Mouse (Mus musculus) CH12.LX (cell line): ENCODE measurements around the gene Chchd6. TPM values are rescaled to one million over a fixed set of nuclear protein-coding genes. Genes with fewer than 3 reads are reported as not detected.
A peak's percentile ranks its signal among the peaks of the same experiment; 100 is the strongest.

Experiments used
- DNase-seq: peaks from one replicate; pipeline ENCODE4 v3.0.0-alpha.2; 2013; ENCODE audit errors: extremely low read depth
- H3K27ac ChIP-seq: 2 replicates; pipeline ENCODE4 v1.5.1; 2012; ENCODE audit warnings: low read depth, mild to moderate bottlenecking, control low read depth, moderate library complexity; ENCODE audit not compliant: insufficient read depth
- H3K27me3 ChIP-seq: replicated peaks from 2 replicates; pipeline ENCODE3; 2012; ENCODE audit warnings: inconsistent platforms
- H3K36me3 ChIP-seq, 2 experiments: replicated peaks in 1 of 2; 2 replicates each; pipeline versions ENCODE3 to v1.6.1; 2012; ENCODE audit warnings: inconsistent platforms in 1 of 2, low read length in 1 of 2, mild to moderate bottlenecking in 1 of 2, mixed read lengths in 1 of 2, moderate library complexity in 1 of 2; ENCODE audit not compliant: control insufficient read depth in 1 of 2, insufficient read depth in 1 of 2
- H3K4me1 ChIP-seq, 2 experiments: 2 replicates each; pipeline ENCODE4 v1.6.1; 2012; ENCODE audit warnings: inconsistent platforms in 1 of 2, moderate library complexity in 1 of 2; ENCODE audit not compliant: insufficient read depth in 2 of 2, control insufficient read depth in 1 of 2
- H3K4me2 ChIP-seq: 2 replicates; pipeline ENCODE4 v1.6.1; 2012; ENCODE audit warnings: low read depth, mild to moderate bottlenecking, control low read depth; ENCODE audit not compliant: poor library complexity, insufficient read depth, severe bottlenecking
- H3K4me3 ChIP-seq, 3 experiments: fragments of 150-350 bp in 1 of 3; sonication (generic) in 1 of 3; replicated peaks in 1 of 3; 2 replicates each; pipeline versions ENCODE3 to v1.5.1; 2011 to 2012; ENCODE audit warnings: low read depth in 2 of 3, low read length in 2 of 3, mild to moderate bottlenecking in 2 of 3, moderate library complexity in 2 of 3, control low read depth in 1 of 3, improper control_type of control experiment in 1 of 3, inconsistent platforms in 1 of 3, mixed read lengths in 1 of 3; ENCODE audit not compliant: poor library complexity in 1 of 3
- H3K79me2 ChIP-seq: replicated peaks from 2 replicates; pipeline ENCODE4 v1.6.1; 2012; ENCODE audit warnings: mild to moderate bottlenecking, moderate library complexity; ENCODE audit not compliant: control insufficient read depth, poor library complexity, insufficient read depth, severe bottlenecking; ENCODE audit errors: extremely low read depth
- H3K9ac ChIP-seq: 2 replicates; pipeline ENCODE4 v1.6.1; 2012; ENCODE audit warnings: low read depth, mild to moderate bottlenecking, control low read depth, moderate library complexity; ENCODE audit not compliant: insufficient read depth
- H3K9me3 ChIP-seq: replicated peaks from 2 replicates; pipeline ENCODE3; 2012; ENCODE audit warnings: low read length, inconsistent platforms, mixed read lengths
- CHD2 ChIP-seq: IDR thresholded peaks from 2 replicates; pipeline ENCODE4 v1.6.1; 2011; ENCODE audit warnings: low read length, improper control_type of control experiment
- CTCF ChIP-seq, 2 experiments: IDR thresholded peaks in 1 of 2; conservative IDR thresholded peaks in 1 of 2; 2 replicates each; pipeline ENCODE4 v1.5.1; 2011 to 2012; ENCODE audit warnings: low read depth in 2 of 2, low read length in 2 of 2, improper control_type of control experiment in 1 of 2, inconsistent platforms in 1 of 2, mild to moderate bottlenecking in 1 of 2, moderate library complexity in 1 of 2
- ETS1 ChIP-seq: conservative IDR thresholded peaks from 2 replicates; pipeline ENCODE4 v1.6.1; 2012; ENCODE audit warnings: low read depth, mild to moderate bottlenecking, inconsistent platforms, low read length, improper control_type of control experiment, moderate library complexity
- JUN ChIP-seq: IDR thresholded peaks from 2 replicates; pipeline ENCODE4 v1.6.1; 2011; ENCODE audit warnings: low read depth, mild to moderate bottlenecking, low read length, improper control_type of control experiment, moderate library complexity; ENCODE audit not compliant: insufficient read depth
- MAX ChIP-seq: IDR thresholded peaks from 2 replicates; pipeline ENCODE4 v1.6.1; 2011; ENCODE audit warnings: low read length, improper control_type of control experiment
- NELFE ChIP-seq: IDR thresholded peaks from 2 replicates; pipeline ENCODE4 v1.6.1; 2011; ENCODE audit warnings: low read depth, low read length, improper control_type of control experiment
- NRF1 ChIP-seq: IDR thresholded peaks from 2 replicates; pipeline ENCODE4 v1.6.1; 2014; ENCODE audit warnings: low read depth, mild to moderate bottlenecking, inconsistent platforms, low read length, improper control_type of control experiment, moderate library complexity
- POLR2AphosphoS2 ChIP-seq: IDR thresholded peaks from 2 replicates; pipeline ENCODE4 v1.6.1; 2011; ENCODE audit warnings: low read depth, low read length, improper control_type of control experiment
- RAD21 ChIP-seq: IDR thresholded peaks from 2 replicates; pipeline ENCODE4 v1.6.1; 2011; ENCODE audit warnings: low read depth, mild to moderate bottlenecking, low read length, improper control_type of control experiment, moderate library complexity
- SIN3A ChIP-seq: IDR thresholded peaks from 2 replicates; pipeline ENCODE4 v1.6.1; 2012; ENCODE audit warnings: low read length, improper control_type of control experiment, inconsistent platforms
- SMC3 ChIP-seq: IDR thresholded peaks from 2 replicates; pipeline ENCODE4 v1.6.1; 2011; ENCODE audit warnings: low read depth, low read length, improper control_type of control experiment
- TBP ChIP-seq: conservative IDR thresholded peaks from 2 replicates; pipeline ENCODE4 v1.6.1; 2011; ENCODE audit warnings: low read depth, low read length, improper control_type of control experiment
- UBTF ChIP-seq: IDR thresholded peaks from 2 replicates; pipeline ENCODE4 v1.6.1; 2012; ENCODE audit warnings: low read depth, mild to moderate bottlenecking, inconsistent platforms, low read length, improper control_type of control experiment, moderate library complexity
- USF1 ChIP-seq: IDR thresholded peaks from 2 replicates; pipeline ENCODE4 v1.6.1; 2014; ENCODE audit warnings: low read depth, mild to moderate bottlenecking, inconsistent platforms, low read length, improper control_type of control experiment
- ZKSCAN1 ChIP-seq: IDR thresholded peaks from 2 replicates; pipeline ENCODE4 v1.6.1; 2012; ENCODE audit warnings: low read depth, inconsistent platforms, low read length, improper control_type of control experiment, borderline replicate concordance
- ZMIZ1 ChIP-seq: IDR thresholded peaks from 2 replicates; pipeline ENCODE4 v1.6.1; 2012; ENCODE audit warnings: low read depth, mild to moderate bottlenecking, inconsistent platforms, low read length, improper control_type of control experiment
- dilution Hi-C: fragments of 300-500 bp; cut with MboI; formaldehyde crosslinking; loops from 2 replicates; pipeline ENCODE4 v1.14.3; 2020; ENCODE audit warnings: low sequenced_read_pairs; ENCODE audit not compliant: extremely low pct_unique_long_range_greater_than_20kb, extremely low pct_ligation_motif_present
- in situ Hi-C: fragments of 300-500 bp; cut with MboI; formaldehyde crosslinking; loops from 3 replicates; pipeline ENCODE4 v1.14.3; 2019; ENCODE audit warnings: low sequenced_read_pairs, low pct_ligation_motif_present, low pct_unique_long_range_greater_than_20kb, mixed read lengths
- polyA plus RNA-seq: library from polyadenylated mRNA; unstranded; fragments of >175 nt; gene quantifications from 2 replicates; pipeline ENCODE4 v1.2.1, GENCODE M21; 2012; ENCODE audit warnings: low read depth; ENCODE audit not compliant: insufficient read length
- total RNA-seq, 2 experiments: library from RNA; depleted of rRNA; stranded (reverse); fragments of 300-350 nt in 1 of 2; fragments of >200 nt in 1 of 2; gene quantifications; 2 replicates each; pipeline ENCODE4 v1.2.3; 2012 to 2014

Chchd6 gene
- total and polyA plus RNA-seq, 3 experiments = 33.3 to 41.5 (median 41.3) TPM

DNA sequence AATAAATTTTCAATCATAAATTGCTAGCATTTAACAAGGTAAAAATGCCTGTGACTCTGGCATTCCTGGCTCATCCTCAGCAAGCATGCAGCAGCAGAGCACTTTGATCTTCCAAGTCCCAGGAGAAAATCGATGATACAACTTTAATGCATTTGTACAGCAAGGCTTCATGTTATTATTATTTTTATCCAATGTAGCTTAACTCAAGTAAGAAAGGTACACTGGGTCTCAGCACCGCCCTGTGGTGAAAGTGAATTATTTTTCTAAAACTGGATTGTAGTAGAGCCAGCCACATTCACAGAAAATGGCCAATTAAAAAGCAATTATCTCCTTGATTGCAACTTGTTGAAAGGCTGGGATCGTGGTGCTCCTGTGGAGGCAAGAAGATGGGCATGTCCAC, 128.6 kb downstream of the Chchd6 start:
- no peaks in the 10 kb centered on the region for H3K9me3 ChIP-seq
- H3K4me2 ChIP-seq = no peak overlapping the region
- H3K27ac ChIP-seq = no peak overlapping the region
- in situ Hi-C loops = no loop called here
- H3K36me3 ChIP-seq = peaks cover 0 to 6% of the 10 kb centered on the region in 2 experiments
- peaks cover 6 to 25% of the 10 kb centered on the region in 2 experiments; a peak in 3 of 4 replicates for H3K4me1 ChIP-seq
- H3K9ac ChIP-seq = no peak overlapping the region
- TF ChIP-seq CTCF (conservative IDR thresholded peaks at IDR 0.05 in 1 of 2, IDR thresholded peaks at IDR 0.05 in 1 of 2; ENCODE audit: low read depth in 2 of 2, low read length in 2 of 2) (peak in 1 of 2 experiments; percentile 54; a peak in 2 of 4 replicates), NELFE (no peak), RAD21 (peak; percentile 57), SMC3 (peak; percentile 53)
- no peak overlapping the region for H3K4me3 ChIP-seq
- H3K79me2 ChIP-seq = no peaks in the 10 kb centered on the region
- no peak for DNase-seq
- dilution Hi-C loops = no loop called here
- H3K27me3 ChIP-seq = no peaks in the 10 kb centered on the region

DNA sequence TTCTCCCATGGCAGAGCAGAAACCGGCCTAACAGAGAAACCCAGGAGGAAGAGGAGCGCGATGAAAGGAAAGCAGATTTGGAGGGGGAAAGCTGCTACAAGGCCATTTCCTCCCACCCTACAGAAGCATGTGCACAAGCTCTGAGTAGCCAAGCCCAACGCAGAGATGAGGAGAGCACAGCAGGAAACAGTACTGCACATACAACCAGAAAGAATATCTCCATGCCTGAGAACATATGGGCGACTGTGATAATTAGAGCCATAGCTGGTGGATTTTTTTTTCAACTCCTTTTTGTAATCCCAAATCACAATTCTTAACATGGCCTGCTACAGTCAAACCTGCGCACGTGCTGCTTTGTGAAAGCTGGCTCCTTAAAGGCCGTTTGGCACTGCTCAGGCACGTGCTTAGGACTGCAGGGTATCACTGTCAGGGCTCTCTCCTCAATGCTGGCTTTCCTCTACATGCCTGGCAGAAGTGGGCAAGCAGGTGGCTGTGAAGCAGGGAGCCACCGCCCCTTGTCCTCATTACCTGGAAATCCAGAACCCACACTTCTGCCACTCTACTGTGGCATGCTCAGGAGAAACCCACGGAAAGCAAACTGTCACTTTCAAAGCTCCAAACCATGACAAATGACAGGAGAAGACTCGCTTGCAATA, 129.3 kb downstream of the Chchd6 start:
- Histone ChIP-seq H3K36me3 (peaks cover 0 to 6% of the 10 kb centered on the region in 2 experiments), H3K4me1 (peaks cover 6 to 24% of the 10 kb centered on the region in 2 experiments; a peak in 3 of 4 replicates), H3K79me2 (no peaks in the 10 kb centered on the region), H3K9ac (no peak overlapping the region), H3K9me3 (no peaks in the 10 kb centered on the region), H3K27ac (no peak overlapping the region), H3K4me3 (no peak overlapping the region), H3K27me3 (no peaks in the 10 kb centered on the region), H3K4me2 (no peak overlapping the region)
- in situ Hi-C loops = no loop called here
- dilution Hi-C loops = no loop called here
- no peak for TF ChIP-seq MAX
- no peak for TF ChIP-seq ETS1
- no peak for DNase-seq

DNA sequence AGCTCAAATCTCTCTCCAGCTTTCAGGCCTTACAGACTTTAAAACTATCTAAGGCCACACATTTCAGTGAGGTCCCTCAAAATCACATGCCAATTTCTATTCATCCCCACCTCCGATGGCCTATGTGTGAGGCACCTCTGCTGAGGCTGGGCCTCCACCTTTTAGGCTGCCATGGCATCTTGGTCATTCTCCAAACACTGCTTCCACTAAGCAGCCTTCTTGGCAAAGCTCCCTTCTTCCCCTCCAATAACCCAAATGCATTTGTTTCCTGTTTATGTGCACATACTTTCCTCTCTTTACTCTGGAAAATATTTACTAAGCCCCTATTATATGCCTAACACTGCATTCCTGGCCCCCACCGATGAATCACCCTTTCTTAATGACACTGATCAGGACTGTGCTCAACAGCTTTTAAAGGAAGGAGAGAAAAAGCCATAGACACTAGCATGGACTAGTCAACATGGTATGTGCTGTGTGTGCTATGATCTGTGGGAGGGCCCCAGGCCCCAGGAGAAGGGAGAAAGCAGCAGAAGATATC, 133.2 kb downstream of the Chchd6 start:
- H3K9me3 ChIP-seq = no peaks in the 10 kb centered on the region
- H3K27me3 ChIP-seq = no peaks in the 10 kb centered on the region
- in situ Hi-C loops = loop anchor here (5.0 kb wide), 1 partner anchor 100 kb away; the partner anchor contains the start of gene Plxna1
- H3K4me3 ChIP-seq = no peak overlapping the region
- TF ChIP-seq CHD2 (no peak), TBP (no peak), USF1 (no peak), ZKSCAN1 (no peak), NRF1 (no peak), POLR2AphosphoS2 (no peak), JUN (no peak), SIN3A (no peak), ETS1 (no peak), UBTF (no peak), MAX (no peak), ZMIZ1 (no peak)
- dilution Hi-C loops = no loop called here
- H3K36me3 ChIP-seq = peaks cover 0 to 6% of the 10 kb centered on the region in 2 experiments
- no peak overlapping the region for H3K27ac ChIP-seq
- DNase-seq = no peak
- H3K79me2 ChIP-seq = no peaks in the 10 kb centered on the region
- H3K4me2 ChIP-seq = no peak overlapping the region
- H3K9ac ChIP-seq = no peak overlapping the region
- no peaks in the 10 kb centered on the region for H3K4me1 ChIP-seq
